Mouse (Mus musculus): ENCODE measurements around the gene Kalrn. TPM values are rescaled to one million over a fixed set of nuclear protein-coding genes. Genes with fewer than 3 reads are reported as not detected.

Gene Kalrn
- total RNA-seq, 2 experiments from 2014 or later, result 7.2 to 10.4 TPM

- no peak for DNase-seq (ENCODE audit: low spot score in 2 of 2)
Observed at GRCm38 (mm10) chr16:34208748-34209147, 364.6 kb downstream of the Kalrn start.

- DNase-seq (ENCODE audit: low spot score in 2 of 2), result no peak
Observed at GRCm38 (mm10) chr16:34207972-34208371, 365.4 kb downstream of the Kalrn start.

- no peak for DNase-seq (ENCODE audit: low spot score in 2 of 2)
Observed at GRCm38 (mm10) chr16:34204527-34205139, 368.7 kb downstream of the Kalrn start.

- DNase-seq (ENCODE audit: low spot score in 2 of 2), result no peak
Observed at GRCm38 (mm10) chr16:34199543-34199942, 373.8 kb downstream of the Kalrn start.

GRCm38 (mm10) chr16:34192959-34193842, 380.1 kb downstream of the Kalrn start:
- peak; percentile 17 to 23 for DNase-seq (ENCODE audit: low spot score in 2 of 2)

GRCm38 (mm10) chr16:34184721-34185120, 388.6 kb downstream of the Kalrn start:
- DNase-seq (ENCODE audit: low spot score in 2 of 2), result no peak

GRCm38 (mm10) chr16:34183186-34183585, 390.1 kb downstream of the Kalrn start:
- DNase-seq (ENCODE audit: low spot score in 2 of 2), result no peak

- no peak for DNase-seq (ENCODE audit: low spot score in 2 of 2)
Observed at GRCm38 (mm10) chr16:34175625-34176024, 397.7 kb downstream of the Kalrn start.

- no peak for DNase-seq (ENCODE audit: low spot score in 2 of 2)
Observed at GRCm38 (mm10) chr16:34172572-34173181, 400.7 kb downstream of the Kalrn start.

GRCm38 (mm10) chr16:34167042-34167441, 406.3 kb downstream of the Kalrn start:
- DNase-seq (ENCODE audit: low spot score in 2 of 2), result no peak

GRCm38 (mm10) chr16:34163086-34163485, 410.2 kb downstream of the Kalrn start:
- DNase-seq (ENCODE audit: low spot score in 2 of 2), result peak; percentile 25 to 53

- DNase-seq (ENCODE audit: low spot score in 2 of 2), result peak in 1 of 2 experiments; percentile 10
Observed at GRCm38 (mm10) chr16:34159576-34159975, 413.8 kb downstream of the Kalrn start.

GRCm38 (mm10) chr16:34157386-34158135, 415.8 kb downstream of the Kalrn start:
- DNase-seq (ENCODE audit: low spot score in 2 of 2), result peak in 1 of 2 experiments; percentile 12

- peak in 1 of 2 experiments; percentile 10 for DNase-seq (ENCODE audit: low spot score in 2 of 2)
Observed at GRCm38 (mm10) chr16:34155696-34156095, 417.6 kb downstream of the Kalrn start.

- DNase-seq (ENCODE audit: low spot score in 2 of 2), result no peak
Observed at GRCm38 (mm10) chr16:34154903-34155302, 418.4 kb downstream of the Kalrn start.

- no peak for DNase-seq (ENCODE audit: low spot score in 2 of 2)
Observed at GRCm38 (mm10) chr16:34151528-34152071, 421.7 kb downstream of the Kalrn start.

- DNase-seq (ENCODE audit: low spot score in 2 of 2), result no peak
Observed at GRCm38 (mm10) chr16:34141670-34142069, 431.7 kb downstream of the Kalrn start.

- DNase-seq (ENCODE audit: low spot score in 2 of 2), result no peak
Observed at GRCm38 (mm10) chr16:34135074-34135473, 438.3 kb downstream of the Kalrn start.

GRCm38 (mm10) chr16:34134628-34135027, 438.7 kb downstream of the Kalrn start:
- DNase-seq (ENCODE audit: low spot score in 2 of 2), result no peak

- peak; percentile 62 to 63 for DNase-seq (ENCODE audit: low spot score in 2 of 2)
Observed at GRCm38 (mm10) chr16:34125595-34125994, 447.7 kb downstream of the Kalrn start.

- no peak for DNase-seq (ENCODE audit: low spot score in 2 of 2)
Observed at GRCm38 (mm10) chr16:34122486-34122885, 450.8 kb downstream of the Kalrn start.
